Mouse (Mus musculus) bone marrow, adult 2 months (tissue): ENCODE data around the gene Flywch2. TPM values are rescaled to one million over a fixed set of nuclear protein-coding genes. Genes with fewer than 3 reads are reported as not detected.
A peak's percentile ranks its signal among the peaks of the same experiment; 100 is the strongest.

Source experiments
- H3K27ac ChIP-seq: fragments of 200-500 bp; 2 replicates; pipeline ENCODE4 v1.5.1; 2012; ENCODE audit warnings: low read depth, mild to moderate bottlenecking, control low read depth, inconsistent platforms, low read length; ENCODE audit not compliant: control insufficient read depth, poor library complexity, insufficient read depth
- H3K4me1 ChIP-seq: fragments of 200-500 bp; 2 replicates; pipeline ENCODE4 v1.6.1; 2011; ENCODE audit warnings: low read length; ENCODE audit not compliant: control insufficient read depth, insufficient read depth
- H3K4me3 ChIP-seq: fragments of 200-500 bp; replicated peaks from 2 replicates; pipeline ENCODE3; 2011; ENCODE audit warnings: mild to moderate bottlenecking, low read depth, low read length, control low read depth; ENCODE audit not compliant: control insufficient read depth
- CTCF ChIP-seq: fragments of 200-500 bp; IDR thresholded peaks from 2 replicates; pipeline ENCODE4 v1.5.1; 2011; ENCODE audit warnings: low read length, control low read depth; ENCODE audit not compliant: control insufficient read depth, insufficient read depth
- POLR2A ChIP-seq: fragments of 200-500 bp; IDR thresholded peaks from 2 replicates; pipeline ENCODE4 v1.6.1; 2011; ENCODE audit warnings: low read depth, mild to moderate bottlenecking, control low read depth, low read length, borderline replicate concordance; ENCODE audit not compliant: control insufficient read depth
- WGBS: fragments of 180-500 bp; shearing (Covaris S2); methylation state at CpG from one replicate; pipeline ENCODE4 v1.1.7; 2018; 5-methylcytosine and 5-hydroxymethylcytosine counted together
- polyA plus RNA-seq: library from polyadenylated mRNA; stranded (reverse); fragments of >200 nt; gene quantifications from 2 replicates; pipeline ENCODE4 v1.2.4, GENCODE M21; 2011; ENCODE audit warnings: low replicate concordance; ENCODE audit not compliant: missing spikeins, insufficient read depth, insufficient read length

Gene Flywch2
- polyA plus RNA-seq, 1 experiment = not detected

GRCm38 (mm10) chr17:23771284-23772218 lies 14.3 kb downstream of the Flywch2 start, which contains the start of gene Flywch1:
Gene Flywch1, minus strand, starts transcription at chr17:23771602.
- WGBS = 4% methylated on average over 57 of the region's 58 CpGs
- H3K27ac ChIP-seq = peak within 1 kb of the TSS; percentile 42; the same call in 1 of the 2 replicates

GRCm38 (mm10) chr17:23770896-23771283 lies 15.0 kb downstream of the Flywch2 start:
- H3K4me3 ChIP-seq = peak overlapping the region; percentile 90
- peak overlapping the region; percentile 42; the same call in 1 of the 2 replicates for H3K27ac ChIP-seq
- no peaks in the 10 kb centered on the region; the same call in 1 of the 2 replicates for H3K4me1 ChIP-seq
- TF ChIP-seq POLR2A = no peak
- TF ChIP-seq CTCF = no peak
- WGBS = 2% methylated on average over 19 of the region's 19 CpGs

More at GRCm38 (mm10) chr17:23771284-23772218, 14.3 kb downstream of the Flywch2 start, which contains the start of gene Flywch1:
- no peaks in the 10 kb centered on the region; the same call in 1 of the 2 replicates for H3K4me1 ChIP-seq
- H3K4me3 ChIP-seq = peak within 1 kb of the TSS; percentile 90
- TF ChIP-seq POLR2A (peak; percentile 62; the same call in 1 of the 2 replicates), CTCF (no peak)

GRCm38 (mm10) chr17:23770493-23770892 lies 15.4 kb downstream of the Flywch2 start:
- no peak overlapping the region for H3K27ac ChIP-seq
- H3K4me3 ChIP-seq = peak overlapping the region; percentile 90
- no peak for TF ChIP-seq POLR2A
- TF ChIP-seq CTCF = no peak
- WGBS = 46% methylated on average over 2 of the region's 2 CpGs
- no peaks in the 10 kb centered on the region; the same call in 1 of the 2 replicates for H3K4me1 ChIP-seq

- WGBS = 92% methylated on average over 11 of the region's 11 CpGs
- no peak overlapping the region for H3K4me3 ChIP-seq
- TF ChIP-seq CTCF (no peak), POLR2A (no peak)
- H3K4me1 ChIP-seq = no peaks in the 10 kb centered on the region; the same call in 1 of the 2 replicates
- no peak overlapping the region for H3K27ac ChIP-seq
Measured at GRCm38 (mm10) chr17:23762976-23763375, 22.9 kb downstream of the Flywch2 start.

- 85% methylated on average over 3 of the region's 3 CpGs for WGBS
- no peak overlapping the region for H3K27ac ChIP-seq
- TF ChIP-seq POLR2A (no peak), CTCF (no peak)
- no peak overlapping the region for H3K4me3 ChIP-seq
- no peaks in the 10 kb centered on the region; the same call in 1 of the 2 replicates for H3K4me1 ChIP-seq
Measured at GRCm38 (mm10) chr17:23761155-23761554, 24.7 kb downstream of the Flywch2 start.

- WGBS = 81% methylated on average over 9 of the region's 9 CpGs
- Histone ChIP-seq H3K4me3 (no peak overlapping the region), H3K27ac (no peak overlapping the region), H3K4me1 (no peaks in the 10 kb centered on the region; the same call in 1 of the 2 replicates)
- TF ChIP-seq CTCF (no peak), POLR2A (no peak)
Measured at GRCm38 (mm10) chr17:23760231-23760630, 25.6 kb downstream of the Flywch2 start.

GRCm38 (mm10) chr17:23758801-23759200 lies 27.1 kb downstream of the Flywch2 start:
- WGBS = 89% methylated on average over 8 of the region's 8 CpGs
- TF ChIP-seq POLR2A (no peak), CTCF (no peak)
- no peak overlapping the region for H3K27ac ChIP-seq
- no peaks in the 10 kb centered on the region; the same call in 1 of the 2 replicates for H3K4me1 ChIP-seq
- no peak overlapping the region for H3K4me3 ChIP-seq

GRCm38 (mm10) chr17:23757581-23757980 lies 28.3 kb downstream of the Flywch2 start:
- Histone ChIP-seq H3K27ac (no peak overlapping the region), H3K4me3 (no peak overlapping the region), H3K4me1 (no peaks in the 10 kb centered on the region; the same call in 1 of the 2 replicates)
- 84% methylated on average over 9 of the region's 9 CpGs for WGBS
- TF ChIP-seq POLR2A = no peak
- TF ChIP-seq CTCF = no peak
